ENCODE assay signal across 18 mouse cellular contexts in the genomic region with DNA sequence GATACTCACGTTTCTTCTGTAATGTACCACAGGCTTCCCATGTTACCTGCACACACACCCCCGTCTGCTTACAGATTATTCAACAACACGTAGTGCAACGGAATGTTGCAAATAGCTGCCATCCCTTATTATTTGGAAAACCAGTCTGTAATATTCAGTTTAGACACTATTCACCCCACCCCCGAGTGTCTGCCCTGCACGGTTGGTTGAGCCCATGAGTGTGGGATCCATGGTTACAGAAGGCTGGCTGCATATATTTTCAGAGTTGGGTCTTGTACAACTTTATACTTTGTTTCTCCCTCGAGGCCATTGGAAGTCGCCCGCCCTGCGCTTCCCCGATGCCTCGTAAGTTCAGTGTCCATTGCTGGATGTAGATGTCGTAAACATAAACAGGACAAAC. TPM values are rescaled to one million over a fixed set of nuclear protein-coding genes. Genes with fewer than 3 reads are reported as not detected.
DNase-seq lines count a peak whose midpoint lies in the region; ATAC-seq and TF ChIP-seq lines count a peak whose summit lies in the region.
"Had no signal": no experiment of that assay in that cellular context is flagged by ENCODE, and none has a peak within 500 bp of the region (broad histone marks: within the 10 kb centered on the region; RNA-seq: fewer than 3 reads in every experiment).

No protein-coding gene starts in this region.

- H3K4me2 ChIP-seq in heart, embryonic 15.5 days = 0 out of 2 replicates have a peak overlapping the region, but pooled peaks have one; percentile 2
- no peak overlapping the region for H3K4me2 ChIP-seq in midbrain, postnatal 0 days (ENCODE audit: low read depth, low read length, poor library complexity, severe bottlenecking)
- H3K4me2 ChIP-seq in midbrain, embryonic 11.5 days = no peak overlapping the region
- peak overlapping the region; percentile 25 for H3K4me2 ChIP-seq in forebrain, embryonic 16.5 days (ENCODE audit: low read length)
- no peak overlapping the region for H3K4me2 ChIP-seq in neural tube, embryonic 15.5 days
- H3K4me2 ChIP-seq: intestine, embryonic 15.5 days; limb, embryonic 12.5 days; liver, embryonic 12.5 days had no signal

- TF ChIP-seq CTCF in midbrain, postnatal 0 days (IDR thresholded peaks at IDR 0.05) = no peak

- H3K27ac ChIP-seq in heart, embryonic 15.5 days = peak overlapping the region; percentile 66; the same call in 1 of the 2 replicates
- no peak overlapping the region for H3K27ac ChIP-seq in midbrain, postnatal 0 days (ENCODE audit: low read depth, low read length)
- H3K27ac ChIP-seq in midbrain, embryonic 11.5 days (ENCODE audit: low read depth, low read length) = no peak overlapping the region; the same call in 1 of the 2 replicates
- H3K27ac ChIP-seq in forebrain, embryonic 16.5 days (ENCODE audit: low read length) = peak overlapping the region; percentile 42; the same call in 1 of the 2 replicates
- no peak overlapping the region for H3K27ac ChIP-seq in neural tube, embryonic 15.5 days (replicated peaks)
- H3K27ac ChIP-seq: heart, embryonic 10.5 days; intestine, embryonic 15.5 days; limb, embryonic 12.5 days; liver, embryonic 12.5 days had no signal

- ATAC-seq in heart, embryonic 15.5 days (replicated peaks; ENCODE audit: insufficient number of reproducible peaks, insufficient read depth, low FRiP score, low read depth) = no peak
- ATAC-seq in midbrain, postnatal 0 days (ENCODE audit: low FRiP score) = peak; percentile 45; the same call in 1 of the 2 replicates
- no peak for ATAC-seq in midbrain, embryonic 11.5 days (ENCODE audit: low FRiP score)
- peak; percentile 41; the same call in 1 of the 2 replicates for ATAC-seq in forebrain, embryonic 16.5 days
- peak; percentile 35; the same call in 1 of the 2 replicates for ATAC-seq in neural tube, embryonic 15.5 days (ENCODE audit: low FRiP score)
- ATAC-seq: intestine, embryonic 15.5 days; liver, embryonic 12.5 days had no signal

- no peaks in the 10 kb centered on the region for H3K9me3 ChIP-seq in heart, embryonic 15.5 days (replicated peaks)
- H3K9me3 ChIP-seq in midbrain, postnatal 0 days (ENCODE audit: low read length) = no peaks in the 10 kb centered on the region
- H3K9me3 ChIP-seq in midbrain, embryonic 11.5 days (ENCODE audit: control insufficient read depth, low read length) = no peaks in the 10 kb centered on the region
- H3K9me3 ChIP-seq in forebrain, embryonic 16.5 days (ENCODE audit: control insufficient read depth, low read length) = no peaks in the 10 kb centered on the region
- no peaks in the 10 kb centered on the region for H3K9me3 ChIP-seq in neural tube, embryonic 15.5 days (replicated peaks)
- H3K9me3 ChIP-seq: heart, embryonic 10.5 days; intestine, embryonic 15.5 days; limb, embryonic 12.5 days; liver, embryonic 12.5 days had no signal

- WGBS in heart, embryonic 15.5 days = 80% methylated on average over 13 of the region's 13 CpGs
- WGBS in midbrain, postnatal 0 days = 58% methylated on average over 13 of the region's 13 CpGs
- 70% methylated on average over 13 of the region's 13 CpGs for WGBS in midbrain, embryonic 11.5 days
- 43% methylated on average over 13 of the region's 13 CpGs for WGBS in forebrain, embryonic 16.5 days
- WGBS in neural tube, embryonic 15.5 days = 52% methylated on average over 13 of the region's 13 CpGs

- no peak overlapping the region for H3K9ac ChIP-seq in heart, embryonic 15.5 days
- no peak overlapping the region for H3K9ac ChIP-seq in midbrain, postnatal 0 days (replicated peaks; ENCODE audit: low read length, poor library complexity, severe bottlenecking)
- H3K9ac ChIP-seq in midbrain, embryonic 11.5 days (ENCODE audit: low read length) = no peak overlapping the region
- H3K9ac ChIP-seq in forebrain, embryonic 16.5 days (replicated peaks; ENCODE audit: low read depth, low read length) = no peak overlapping the region
- no peak overlapping the region for H3K9ac ChIP-seq in neural tube, embryonic 15.5 days (replicated peaks)
- H3K9ac ChIP-seq: intestine, embryonic 15.5 days; limb, embryonic 12.5 days; liver, embryonic 12.5 days had no signal

- H3K27me3 ChIP-seq in heart, embryonic 15.5 days = no peaks in the 10 kb centered on the region
- H3K27me3 ChIP-seq in midbrain, postnatal 0 days (ENCODE audit: insufficient read depth, low read length) = peaks cover 5% of the 10 kb centered on the region; the same call in 1 of the 2 replicates
- H3K27me3 ChIP-seq in midbrain, embryonic 11.5 days (ENCODE audit: control insufficient read depth, insufficient read depth, low read length) = no peaks in the 10 kb centered on the region
- no peaks in the 10 kb centered on the region for H3K27me3 ChIP-seq in forebrain, embryonic 16.5 days (replicated peaks; ENCODE audit: control insufficient read depth, insufficient read depth, low read length)
- H3K27me3 ChIP-seq in neural tube, embryonic 15.5 days (replicated peaks) = no peaks in the 10 kb centered on the region
- H3K27me3 ChIP-seq: intestine, embryonic 15.5 days; limb, embryonic 12.5 days had no signal

- no peak overlapping the region for H3K4me3 ChIP-seq in heart, embryonic 15.5 days
- H3K4me3 ChIP-seq in midbrain, postnatal 0 days (ENCODE audit: low read depth, low read length) = no peak overlapping the region
- no peak overlapping the region for H3K4me3 ChIP-seq in midbrain, embryonic 11.5 days (ENCODE audit: low read depth, low read length)
- no peak overlapping the region for H3K4me3 ChIP-seq in forebrain, embryonic 16.5 days (replicated peaks; ENCODE audit: low read length)
- no peak overlapping the region for H3K4me3 ChIP-seq in neural tube, embryonic 15.5 days (replicated peaks)
- H3K4me3 ChIP-seq: heart, embryonic 10.5 days; intestine, embryonic 15.5 days; limb, embryonic 12.5 days; liver, embryonic 12.5 days had no signal

- H3K36me3 ChIP-seq in heart, embryonic 15.5 days = no peaks in the 10 kb centered on the region
- H3K36me3 ChIP-seq in midbrain, postnatal 0 days (ENCODE audit: insufficient read depth, low read length) = no peaks in the 10 kb centered on the region
- no peaks in the 10 kb centered on the region for H3K36me3 ChIP-seq in midbrain, embryonic 11.5 days (ENCODE audit: control insufficient read depth, insufficient read depth, low read length)
- no peaks in the 10 kb centered on the region for H3K36me3 ChIP-seq in forebrain, embryonic 16.5 days (ENCODE audit: control insufficient read depth, insufficient read depth)
- no peaks in the 10 kb centered on the region for H3K36me3 ChIP-seq in neural tube, embryonic 15.5 days
- H3K36me3 ChIP-seq: heart, embryonic 10.5 days; intestine, embryonic 15.5 days; limb, embryonic 12.5 days; liver, embryonic 12.5 days had no signal

- no peak for DNase-seq in heart, adult 11 months
- peak; percentile 40 for DNase-seq in midbrain, postnatal 0 days (ENCODE audit: low spot score)
- no peak for DNase-seq in midbrain, embryonic 11.5 days (ENCODE audit: low spot score, missing footprints)
- DNase-seq in lung, postnatal 25 days (ENCODE audit: low spot score) = no peak
- DNase-seq: cerebellum, adult 8-10 months; gastrocnemius, postnatal 25 days; heart, postnatal 36 days; kidney, adult 9 months; lung, adult 2 months; thymus, postnatal 36 days had no signal

- peaks cover 30% of the 10 kb centered on the region for H3K4me1 ChIP-seq in heart, embryonic 15.5 days (replicated peaks)
- H3K4me1 ChIP-seq in midbrain, postnatal 0 days (ENCODE audit: insufficient read depth, low read length) = no peaks in the 10 kb centered on the region
- peaks cover 25% of the 10 kb centered on the region for H3K4me1 ChIP-seq in midbrain, embryonic 11.5 days (ENCODE audit: control insufficient read depth, insufficient read depth, low read length)
- H3K4me1 ChIP-seq in forebrain, embryonic 16.5 days (replicated peaks; ENCODE audit: control insufficient read depth, insufficient read depth, low read length) = peaks cover 30% of the 10 kb centered on the region
- peaks cover 22% of the 10 kb centered on the region for H3K4me1 ChIP-seq in neural tube, embryonic 15.5 days
- H3K4me1 ChIP-seq: intestine, embryonic 15.5 days; liver, embryonic 12.5 days had no signal

RNA-seq across cellular contexts. Expression of gene Eva1c, which starts 19.1 kb away (rescaled TPM):
- 3.2 and 4.2 TPM in 2 replicates for polyA plus RNA-seq in heart, embryonic 15.5 days (2015; fragmentation: Nextera tagmentation; extraction: Ambion mirVana)
- 4.3 and 5.1 TPM in 2 replicates for total RNA-seq in midbrain, postnatal 0 days (2014; rRNA removed)
- 3.3 and 3.5 TPM in 2 replicates for polyA plus RNA-seq in midbrain, postnatal 0 days (2015; fragmentation: Nextera tagmentation; extraction: Ambion mirVana)
- 1.1 and 1.3 TPM in 2 replicates for polyA plus RNA-seq in midbrain, embryonic 11.5 days (2014; fragmentation: Nextera tagmentation; extraction: Ambion mirVana)
- 5.9 and 7.2 TPM in 2 replicates for polyA plus RNA-seq in forebrain, embryonic 16.5 days (2015; fragmentation: Nextera tagmentation; extraction: Ambion mirVana)
- 2.6 and 3.5 TPM in 2 replicates for polyA plus RNA-seq in neural tube, embryonic 15.5 days (2015; fragmentation: Nextera tagmentation; extraction: Ambion mirVana)
- total RNA-seq: common myeloid progenitor, adult 5-6 weeks had no signal

RNA-seq across cellular contexts. Expression of gene Urb1, which starts 35.4 kb away (rescaled TPM):
- 6.2 and 6.8 TPM in 2 replicates for polyA plus RNA-seq in heart, embryonic 15.5 days (2015; fragmentation: Nextera tagmentation; extraction: Ambion mirVana)
- 16.3 and 17.5 TPM in 2 replicates for total RNA-seq in midbrain, postnatal 0 days (2014; rRNA removed)
- polyA plus RNA-seq in midbrain, postnatal 0 days (2015; fragmentation: Nextera tagmentation; extraction: Ambion mirVana) = 4.4 and 5.1 TPM in 2 replicates
- 13.1 and 14.2 TPM in 2 replicates for polyA plus RNA-seq in midbrain, embryonic 11.5 days (2014; fragmentation: Nextera tagmentation; extraction: Ambion mirVana)
- polyA plus RNA-seq in forebrain, embryonic 16.5 days (2015; fragmentation: Nextera tagmentation; extraction: Ambion mirVana) = 9.7 and 11.7 TPM in 2 replicates
- 8.2 and 8.3 TPM in 2 replicates for polyA plus RNA-seq in neural tube, embryonic 15.5 days (2015; fragmentation: Nextera tagmentation; extraction: Ambion mirVana)

Comparison
In these comparisons a context has a peak if more than half of its experiments do, and no peak if none do; other contexts are left out.
1. ATAC-seq: peak in midbrain, postnatal 0 days (single experiment), forebrain, embryonic 16.5 days (single experiment) and neural tube, embryonic 15.5 days (single experiment); none in heart, embryonic 15.5 days (single experiment) and midbrain, embryonic 11.5 days (single experiment).
2. H3K27ac ChIP-seq: peak in heart, embryonic 15.5 days (single experiment) and forebrain, embryonic 16.5 days (single experiment); none in midbrain, postnatal 0 days (single experiment), midbrain, embryonic 11.5 days (single experiment) and neural tube, embryonic 15.5 days (single experiment).
3. H3K4me2 ChIP-seq: peak in heart, embryonic 15.5 days (single experiment) and forebrain, embryonic 16.5 days (single experiment); none in midbrain, postnatal 0 days (single experiment), midbrain, embryonic 11.5 days (single experiment) and neural tube, embryonic 15.5 days (single experiment).